Mouse (Mus musculus) kidney, postnatal 0 days (tissue): ENCODE results near the gene Abcg5. TPM values are rescaled to one million over a fixed set of nuclear protein-coding genes. Genes with fewer than 3 reads are reported as not detected.

ENCODE experiments used
- ATAC-seq: fragments of 200-750 bp; cut with Nextera tagmentation; replicated peaks from 2 replicates; pipeline ENCODE4 v1.8.0; 2017; ENCODE audit warnings: low read depth, moderate number of reproducible peaks, moderate TSS enrichment, moderate library complexity; ENCODE audit not compliant: low FRiP score
- DNase-seq: peaks from one replicate; pipeline ENCODE4 v3.0.0-alpha.2; 2016; ENCODE audit warnings: low spot score
- H3K27ac ChIP-seq: fragments of 300-500 bp; sonication (generic); 2 replicates; pipeline ENCODE4 v1.5.1; 2014; ENCODE audit warnings: mild to moderate bottlenecking
- H3K27me3 ChIP-seq: fragments of 300-500 bp; sonication (generic); 2 replicates; pipeline ENCODE4 v1.6.1; 2014; ENCODE audit warnings: low read length, mixed read lengths; ENCODE audit not compliant: insufficient read depth
- H3K36me3 ChIP-seq: fragments of 300-500 bp; sonication (generic); 2 replicates; pipeline ENCODE4 v1.6.1; 2014; ENCODE audit warnings: low read length, mixed read lengths; ENCODE audit not compliant: insufficient read depth
- H3K4me1 ChIP-seq: fragments of 300-500 bp; sonication (generic); replicated peaks from 2 replicates; pipeline ENCODE4 v1.6.1; 2014; ENCODE audit warnings: antibody characterized with exemption, low read length, mixed read lengths; ENCODE audit not compliant: insufficient read depth
- H3K4me2 ChIP-seq: fragments of 300-500 bp; sonication (generic); 2 replicates; pipeline ENCODE4 v1.6.1; 2014; ENCODE audit warnings: mild to moderate bottlenecking, low read length, moderate library complexity, mixed read lengths
- H3K4me3 ChIP-seq: fragments of 300-500 bp; sonication (generic); replicated peaks from 2 replicates; pipeline ENCODE4 v1.5.1; 2014; ENCODE audit warnings: low read depth, low read length
- H3K9ac ChIP-seq: fragments of 300-500 bp; sonication (generic); 2 replicates; pipeline ENCODE4 v1.6.1; 2014; ENCODE audit warnings: low read depth, low read length
- H3K9me3 ChIP-seq: fragments of 300-500 bp; sonication (generic); replicated peaks from 2 replicates; pipeline ENCODE4 v1.6.1; 2016; ENCODE audit warnings: low read length, inconsistent platforms, mixed read lengths
- CTCF ChIP-seq: IDR thresholded peaks from 2 replicates; pipeline ENCODE4 v1.5.1; 2016; ENCODE audit warnings: antibody characterized with exemption, low read depth, mild to moderate bottlenecking, moderate library complexity
- WGBS: fragments of 180-500 bp; shearing (Covaris S2); extraction: QIAGEN DNeasy Blood & Tissue Kit; methylation state at CpG from one replicate; pipeline ENCODE4 v1.1.7; 2014; 5-methylcytosine and 5-hydroxymethylcytosine counted together
- polyA plus RNA-seq: library from polyadenylated mRNA; unstranded; fragments of >200 nt; fragmentation: Nextera tagmentation; extraction: Ambion mirVana; gene quantifications from 2 replicates; pipeline ENCODE4 v1.2.1, GENCODE M21; 2015

The Abcg5 gene
- polyA plus RNA-seq, 1 experiment from 2014 or later = 4.8 TPM

GRCm38 (mm10) chr17:84633443-84633842, 49.4 kb downstream of the Abcg5 start:
- H3K4me2 ChIP-seq = no peak overlapping the region
- H3K4me1 ChIP-seq = no peaks in the 10 kb centered on the region
- no peak overlapping the region for H3K9ac ChIP-seq
- H3K27me3 ChIP-seq = no peaks in the 10 kb centered on the region
- no peak overlapping the region for H3K4me3 ChIP-seq
- H3K36me3 ChIP-seq = no peaks in the 10 kb centered on the region
- TF ChIP-seq CTCF = no peak
- ATAC-seq = no peak
- H3K9me3 ChIP-seq = no peaks in the 10 kb centered on the region
- DNase-seq = no peak
- H3K27ac ChIP-seq = no peak overlapping the region
- 76% methylated on average over 13 of the region's 13 CpGs for WGBS

GRCm38 (mm10) chr17:84631836-84632235, 51.0 kb downstream of the Abcg5 start:
- no peak overlapping the region for H3K27ac ChIP-seq
- DNase-seq (no peak), ATAC-seq (no peak)
- no peaks in the 10 kb centered on the region for H3K9me3 ChIP-seq
- H3K4me1 ChIP-seq = peaks cover 6% of the 10 kb centered on the region; the same call in 1 of the 2 replicates
- whole genome bisulfite sequencing = 84% methylated on average over 6 of the region's 6 CpGs
- no peak overlapping the region for H3K9ac ChIP-seq
- H3K27me3 ChIP-seq = no peaks in the 10 kb centered on the region
- no peaks in the 10 kb centered on the region for H3K36me3 ChIP-seq
- no peak for TF ChIP-seq CTCF
- no peak overlapping the region for H3K4me3 ChIP-seq
- H3K4me2 ChIP-seq = no peak overlapping the region

GRCm38 (mm10) chr17:84628611-84629010, 54.2 kb downstream of the Abcg5 start:
- Histone ChIP-seq H3K4me3 (no peak overlapping the region), H3K4me1 (peaks cover 8% of the 10 kb centered on the region; the same call in 1 of the 2 replicates), H3K27ac (no peak overlapping the region), H3K36me3 (no peaks in the 10 kb centered on the region), H3K9ac (no peak overlapping the region), H3K4me2 (no peak overlapping the region), H3K27me3 (no peaks in the 10 kb centered on the region), H3K9me3 (no peaks in the 10 kb centered on the region)
- TF ChIP-seq CTCF = no peak
- WGBS = 82% methylated on average over 9 of the region's 9 CpGs
- DNase-seq (no peak), ATAC-seq (no peak)

GRCm38 (mm10) chr17:84627721-84628120, 55.1 kb downstream of the Abcg5 start:
- no peak overlapping the region for H3K9ac ChIP-seq
- DNase-seq (no peak), ATAC-seq (no peak)
- H3K27ac ChIP-seq = no peak overlapping the region
- no peak for TF ChIP-seq CTCF
- no peak overlapping the region for H3K4me2 ChIP-seq
- no peaks in the 10 kb centered on the region for H3K27me3 ChIP-seq
- WGBS = 67% methylated on average over 10 of the region's 10 CpGs
- H3K36me3 ChIP-seq = no peaks in the 10 kb centered on the region
- no peak overlapping the region for H3K4me3 ChIP-seq
- peaks cover 8% of the 10 kb centered on the region; the same call in 1 of the 2 replicates for H3K4me1 ChIP-seq
- no peaks in the 10 kb centered on the region for H3K9me3 ChIP-seq

GRCm38 (mm10) chr17:84626857-84627305, 55.9 kb downstream of the Abcg5 start:
- ATAC-seq = peak; percentile 55
- Histone ChIP-seq H3K4me3 (peak overlapping the region; percentile 45), H3K27ac (peak overlapping the region; percentile 71), H3K9me3 (no peaks in the 10 kb centered on the region), H3K36me3 (no peaks in the 10 kb centered on the region), H3K9ac (peak overlapping the region; percentile 51), H3K27me3 (no peaks in the 10 kb centered on the region), H3K4me1 (peaks cover 8% of the 10 kb centered on the region; the same call in 1 of the 2 replicates), H3K4me2 (peak overlapping the region; percentile 75)
- WGBS = 15% methylated on average over 9 of the region's 9 CpGs
- TF ChIP-seq CTCF = peak; percentile 56
- peak; percentile 77 for DNase-seq

GRCm38 (mm10) chr17:84626276-84626856, 56.4 kb downstream of the Abcg5 start, which contains the start of gene Dync2li1:
TSS of gene Dync2li1 (plus strand) at chr17:84626496.
- H3K4me3 ChIP-seq = peak within 1 kb of the TSS; percentile 45
- H3K4me1 ChIP-seq = peaks cover 8% of the 10 kb centered on the region; the same call in 1 of the 2 replicates
- H3K36me3 ChIP-seq = no peaks in the 10 kb centered on the region
- H3K27ac ChIP-seq = peak within 1 kb of the TSS; percentile 71
- H3K9ac ChIP-seq = peak within 1 kb of the TSS; percentile 51
- TF ChIP-seq CTCF = no peak
- ATAC-seq (peak; percentile 96), DNase-seq (peak; percentile 97)
- 0% methylated on average over 25 of the region's 25 CpGs for WGBS
- peak within 1 kb of the TSS; percentile 75 for H3K4me2 ChIP-seq
- no peaks in the 10 kb centered on the region for H3K9me3 ChIP-seq
- H3K27me3 ChIP-seq = no peaks in the 10 kb centered on the region

- H3K36me3 ChIP-seq = peaks cover 3% of the 10 kb centered on the region; the same call in 1 of the 2 replicates
- ATAC-seq (no peak), DNase-seq (peak; percentile 80)
- H3K4me1 ChIP-seq = peaks cover 8% of the 10 kb centered on the region; the same call in 1 of the 2 replicates
- H3K4me2 ChIP-seq = no peak overlapping the region
- no peaks in the 10 kb centered on the region for H3K27me3 ChIP-seq
- no peak for TF ChIP-seq CTCF
- H3K27ac ChIP-seq = no peak overlapping the region
- no peaks in the 10 kb centered on the region for H3K9me3 ChIP-seq
- WGBS = 76% methylated on average over 2 of the region's 2 CpGs
- no peak overlapping the region for H3K9ac ChIP-seq
- H3K4me3 ChIP-seq = no peak overlapping the region
Observed at GRCm38 (mm10) chr17:84622873-84623272, 59.9 kb downstream of the Abcg5 start.
